Mouse (Mus musculus): Measurements from ENCODE around the gene Tuba4a.

The Tuba4a gene

GRCm38 (mm10) chr1:75230335-75230994 is 10.8 kb upstream of the Tuba4a start:
- Histone ChIP-seq H3K4me3 (replicated peaks; ENCODE audit: low read length) (no peak overlapping the region; the same call in 1 of the 2 replicates), H3K9me3 (ENCODE audit: low read length) (peaks cover 6% of the 10 kb centered on the region; the same call in 1 of the 2 replicates), H3K4me1 (replicated peaks; ENCODE audit: low read depth, low read length) (peaks cover 82% of the 10 kb centered on the region), H3K27me3 (ENCODE audit: insufficient read depth, low read length) (no peaks in the 10 kb centered on the region), H3K36me3 (ENCODE audit: insufficient read depth, low read length) (peaks cover 20% of the 10 kb centered on the region)
- TF ChIP-seq CTCF (conservative IDR thresholded peaks at IDR 0.05; ENCODE audit: low read length) = no peak
- no peak for TF ChIP-seq POU5F1 (IDR thresholded peaks at IDR 0.05; ENCODE audit: borderline replicate concordance, low read length)
- no peak for TF ChIP-seq NANOG (IDR thresholded peaks at IDR 0.05; ENCODE audit: borderline replicate concordance, low read length)

- Histone ChIP-seq H3K27me3 (ENCODE audit: insufficient read depth, low read length) (no peaks in the 10 kb centered on the region), H3K4me1 (replicated peaks; ENCODE audit: low read depth, low read length) (peaks cover 86% of the 10 kb centered on the region), H3K36me3 (ENCODE audit: insufficient read depth, low read length) (peaks cover 20% of the 10 kb centered on the region), H3K4me3 (replicated peaks; ENCODE audit: low read length) (no peak overlapping the region), H3K9me3 (ENCODE audit: low read length) (peaks cover 6% of the 10 kb centered on the region; the same call in 1 of the 2 replicates)
- TF ChIP-seq NANOG (IDR thresholded peaks at IDR 0.05; ENCODE audit: borderline replicate concordance, low read length) = no peak
- TF ChIP-seq CTCF (conservative IDR thresholded peaks at IDR 0.05; ENCODE audit: low read length) = no peak
- TF ChIP-seq POU5F1 (IDR thresholded peaks at IDR 0.05; ENCODE audit: borderline replicate concordance, low read length) = no peak
These were observed 9.5 kb upstream of the Tuba4a start for GRCm38 (mm10) chr1:75229158-75229557.

- Histone ChIP-seq H3K4me3 (replicated peaks; ENCODE audit: low read length) (0 out of 2 replicates have a peak overlapping the region, but pooled peaks have one; percentile 1), H3K36me3 (ENCODE audit: insufficient read depth, low read length) (peaks cover 20% of the 10 kb centered on the region), H3K9me3 (ENCODE audit: low read length) (peaks cover 6% of the 10 kb centered on the region; the same call in 1 of the 2 replicates), H3K27me3 (ENCODE audit: insufficient read depth, low read length) (no peaks in the 10 kb centered on the region), H3K4me1 (replicated peaks; ENCODE audit: low read depth, low read length) (peaks cover 95% of the 10 kb centered on the region)
- TF ChIP-seq CTCF (conservative IDR thresholded peaks at IDR 0.05; ENCODE audit: low read length) (no peak), NANOG (IDR thresholded peaks at IDR 0.05; ENCODE audit: borderline replicate concordance, low read length) (peak; percentile 97), POU5F1 (IDR thresholded peaks at IDR 0.05; ENCODE audit: borderline replicate concordance, low read length) (no peak)
These were observed 8.0 kb upstream of the Tuba4a start for GRCm38 (mm10) chr1:75227653-75228052.

- Histone ChIP-seq H3K4me1 (replicated peaks; ENCODE audit: low read depth, low read length) (peaks cover 96% of the 10 kb centered on the region), H3K4me3 (replicated peaks; ENCODE audit: low read length) (0 out of 2 replicates have a peak overlapping the region, but pooled peaks have one; percentile 1), H3K36me3 (ENCODE audit: insufficient read depth, low read length) (peaks cover 16% of the 10 kb centered on the region), H3K27me3 (ENCODE audit: insufficient read depth, low read length) (no peaks in the 10 kb centered on the region), H3K9me3 (ENCODE audit: low read length) (peaks cover 6% of the 10 kb centered on the region; the same call in 1 of the 2 replicates)
- TF ChIP-seq POU5F1 (IDR thresholded peaks at IDR 0.05; ENCODE audit: borderline replicate concordance, low read length) (no peak), NANOG (IDR thresholded peaks at IDR 0.05; ENCODE audit: borderline replicate concordance, low read length) (no peak), CTCF (conservative IDR thresholded peaks at IDR 0.05; ENCODE audit: low read length) (no peak)
These were observed 6.5 kb upstream of the Tuba4a start for GRCm38 (mm10) chr1:75226138-75226537.

- Histone ChIP-seq H3K4me1 (replicated peaks; ENCODE audit: low read depth, low read length) (peaks cover 96% of the 10 kb centered on the region), H3K36me3 (ENCODE audit: insufficient read depth, low read length) (peaks cover 9% of the 10 kb centered on the region; the same call in 1 of the 2 replicates), H3K27me3 (ENCODE audit: insufficient read depth, low read length) (peaks cover 6% of the 10 kb centered on the region), H3K4me3 (replicated peaks; ENCODE audit: low read length) (no peak overlapping the region), H3K9me3 (ENCODE audit: low read length) (peaks cover 6% of the 10 kb centered on the region; the same call in 1 of the 2 replicates)
- TF ChIP-seq NANOG (IDR thresholded peaks at IDR 0.05; ENCODE audit: borderline replicate concordance, low read length) (no peak), POU5F1 (IDR thresholded peaks at IDR 0.05; ENCODE audit: borderline replicate concordance, low read length) (no peak), CTCF (conservative IDR thresholded peaks at IDR 0.05; ENCODE audit: low read length) (no peak)
These were observed 5.8 kb upstream of the Tuba4a start for GRCm38 (mm10) chr1:75225473-75225872.

- H3K9me3 ChIP-seq (ENCODE audit: low read length) = no peaks in the 10 kb centered on the region
- peak overlapping the region; percentile 60 for H3K4me3 ChIP-seq (replicated peaks; ENCODE audit: low read length)
- H3K4me1 ChIP-seq (replicated peaks; ENCODE audit: low read depth, low read length) = peaks cover 97% of the 10 kb centered on the region
- no peak for TF ChIP-seq POU5F1 (IDR thresholded peaks at IDR 0.05; ENCODE audit: borderline replicate concordance, low read length)
- TF ChIP-seq CTCF (conservative IDR thresholded peaks at IDR 0.05; ENCODE audit: low read length) = no peak
- TF ChIP-seq NANOG (IDR thresholded peaks at IDR 0.05; ENCODE audit: borderline replicate concordance, low read length) = no peak
- H3K27me3 ChIP-seq (ENCODE audit: insufficient read depth, low read length) = peaks cover 16% of the 10 kb centered on the region
- H3K36me3 ChIP-seq (ENCODE audit: insufficient read depth, low read length) = no peaks in the 10 kb centered on the region
These were observed 3.9 kb upstream of the Tuba4a start for GRCm38 (mm10) chr1:75223532-75223931.

GRCm38 (mm10) chr1:75222926-75223325 is 3.3 kb upstream of the Tuba4a start:
- Histone ChIP-seq H3K36me3 (ENCODE audit: insufficient read depth, low read length) (peaks cover under 1% of the 10 kb centered on the region; the same call in 1 of the 2 replicates), H3K4me3 (replicated peaks; ENCODE audit: low read length) (peak overlapping the region; percentile 60), H3K9me3 (ENCODE audit: low read length) (no peaks in the 10 kb centered on the region), H3K27me3 (ENCODE audit: insufficient read depth, low read length) (peaks cover 16% of the 10 kb centered on the region), H3K4me1 (replicated peaks; ENCODE audit: low read depth, low read length) (peaks cover 95% of the 10 kb centered on the region)
- TF ChIP-seq NANOG (IDR thresholded peaks at IDR 0.05; ENCODE audit: borderline replicate concordance, low read length) = no peak

GRCm38 (mm10) chr1:75221538-75221937 is 1.9 kb upstream of the Tuba4a start:
- Histone ChIP-seq H3K9me3 (ENCODE audit: low read length) (no peaks in the 10 kb centered on the region), H3K4me3 (replicated peaks; ENCODE audit: low read length) (peak overlapping the region; percentile 60; the same call in 1 of the 2 replicates), H3K36me3 (ENCODE audit: insufficient read depth, low read length) (peaks cover 15% of the 10 kb centered on the region), H3K27me3 (ENCODE audit: insufficient read depth, low read length) (peaks cover 16% of the 10 kb centered on the region), H3K4me1 (replicated peaks; ENCODE audit: low read depth, low read length) (peaks cover 95% of the 10 kb centered on the region)
- no peak for TF ChIP-seq NANOG (IDR thresholded peaks at IDR 0.05; ENCODE audit: borderline replicate concordance, low read length)

- Histone ChIP-seq H3K36me3 (ENCODE audit: insufficient read depth, low read length) (peaks cover 39% of the 10 kb centered on the region), H3K27me3 (ENCODE audit: insufficient read depth, low read length) (peaks cover 16% of the 10 kb centered on the region), H3K4me1 (replicated peaks; ENCODE audit: low read depth, low read length) (peaks cover 95% of the 10 kb centered on the region), H3K9me3 (ENCODE audit: low read length) (no peaks in the 10 kb centered on the region), H3K4me3 (replicated peaks; ENCODE audit: low read length) (peak overlapping the region; percentile 91)
- TF ChIP-seq POU5F1 (IDR thresholded peaks at IDR 0.05; ENCODE audit: borderline replicate concordance, low read length) = no peak
- TF ChIP-seq NANOG (IDR thresholded peaks at IDR 0.05; ENCODE audit: borderline replicate concordance, low read length) = no peak
- no peak for TF ChIP-seq CTCF (conservative IDR thresholded peaks at IDR 0.05; ENCODE audit: low read length)
These were observed 587 bp downstream of the Tuba4a start for GRCm38 (mm10) chr1:75219078-75219477.

Measured in E14TG2a.4 (cell line).